Mouse (Mus musculus) liver, adult 10 weeks (tissue): ENCODE results near the gene Arfip1. TPM values are rescaled to one million over a fixed set of nuclear protein-coding genes. Genes with fewer than 3 reads are reported as not detected.

Source experiments
- polyA plus RNA-seq: library from polyadenylated mRNA; stranded (reverse); fragments of 350-450 nt; fragmentation: Illumina TruSeq; extraction: RNeasy Lipid Tissue Mini Kit (QIAGEN cat#74804); gene quantifications from one replicate; pipeline ENCODE4 v1.2.3, GENCODE M21; 2014; ENCODE audit warnings: low read depth, low replicate concordance

Gene Arfip1
- 39.4 TPM for polyA plus RNA-seq

DNA sequence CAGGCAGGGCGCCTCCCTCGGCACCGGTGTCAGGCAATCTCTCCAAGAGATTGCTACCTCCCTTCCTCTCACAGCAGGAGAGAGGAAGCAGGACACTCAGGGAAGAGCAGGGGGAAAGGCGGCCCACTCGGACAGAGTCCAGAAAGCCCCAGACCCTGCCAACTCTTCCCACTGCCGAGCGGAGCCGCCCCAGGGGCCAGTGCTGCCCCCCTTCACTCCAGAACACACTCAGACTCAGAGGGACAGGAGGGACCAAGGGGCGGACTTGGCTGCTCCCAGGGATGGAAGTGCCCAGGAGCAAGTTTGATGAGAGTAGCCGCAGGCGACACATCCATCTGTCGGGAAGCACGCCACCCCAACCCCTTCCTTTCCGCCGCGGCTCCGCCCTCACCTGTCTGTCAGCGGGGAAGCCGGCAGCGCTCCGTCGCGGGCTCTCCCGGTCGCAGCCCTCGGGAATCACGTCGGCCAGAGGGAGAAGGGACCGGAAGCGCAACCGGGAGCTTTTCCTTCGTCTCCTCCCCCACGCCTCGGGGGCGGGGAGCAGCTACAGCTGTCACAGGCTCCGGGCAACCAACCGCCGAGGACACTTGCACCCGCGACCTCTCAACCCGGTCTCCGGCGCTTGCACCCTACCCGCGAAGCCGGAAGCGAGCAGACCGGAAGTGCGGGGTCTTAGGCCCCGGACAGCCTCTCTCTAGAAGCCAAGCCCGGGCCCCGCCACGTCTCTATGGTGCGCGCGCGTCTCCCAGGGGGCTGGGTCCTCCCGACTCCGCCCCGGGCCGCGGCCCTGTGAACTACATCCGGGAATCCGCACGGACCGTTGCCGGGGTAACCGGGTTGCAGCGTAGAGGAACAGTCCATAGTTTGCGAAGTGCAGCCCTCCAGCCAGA lies at the start of gene Arfip1:
Gene Arfip1, minus strand, starts transcription at position 603 of the 890 bp plus-strand sequence.

GRCm38 (mm10) chr3:84593274-84593673 lies 10.8 kb upstream of the Arfip1 start, which contains the start of gene Tigd4:
Gene Tigd4, plus strand, starts transcription at chr3:84593574.

GRCm38 (mm10) chr3:84480006-84480897 lies 102.2 kb downstream of the Arfip1 start, which contains the start of gene Fhdc1:
Gene Fhdc1, minus strand, starts transcription at chr3:84480429.

Other genes with a start within 250 kb of the Arfip1 start
- gene Fhdc1, start 102.2 kb downstream of the Arfip1 start, polyA plus RNA-seq, result not detected
- gene Tigd4, start 10.9 kb upstream of the Arfip1 start, polyA plus RNA-seq, result not detected
- gene Tmem154, start 83.6 kb upstream of the Arfip1 start, polyA plus RNA-seq, result 0.56 TPM
- gene Fbxw7, start 232.6 kb upstream of the Arfip1 start, polyA plus RNA-seq, result 6.5 TPM